Mouse (Mus musculus) G1E-ER4 (cell line): ENCODE results near the gene Ambra1. TPM values are rescaled to one million over a fixed set of nuclear protein-coding genes. Genes with fewer than 3 reads are reported as not detected.

Experiments used
- GATA1 ChIP-seq: IDR thresholded peaks from one replicate; pipeline ENCODE4 v1.8.0; 2012; ENCODE audit warnings: low read length, inconsistent platforms
- polyA plus RNA-seq: library from polyadenylated mRNA; stranded (reverse); fragments of >175 nt; gene quantifications from 2 replicates; pipeline ENCODE4 v1.2.3, GENCODE M21; 2012

The Ambra1 gene
- polyA plus RNA-seq, 1 experiment, result 25.9 TPM

DNA sequence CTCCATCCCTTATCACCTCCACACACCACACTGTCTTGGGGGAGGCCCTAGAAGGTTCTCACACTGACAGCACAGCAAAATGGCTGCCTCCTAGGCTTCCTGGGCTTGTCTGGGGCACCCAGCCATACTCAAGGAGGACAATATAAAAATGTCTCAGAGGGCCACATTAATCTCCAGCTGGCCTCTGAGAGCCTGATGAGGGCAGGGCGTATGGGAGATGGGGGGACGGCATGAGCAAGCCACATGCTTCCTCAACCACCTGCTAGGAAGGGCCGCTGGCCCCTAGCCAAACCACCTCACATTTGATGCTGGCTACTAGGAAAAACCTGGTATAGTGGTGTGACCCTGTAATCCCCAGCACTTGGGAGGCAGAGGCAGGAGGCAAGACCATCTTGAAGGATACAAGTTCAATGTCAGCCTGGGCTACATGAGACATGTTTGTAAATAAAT, 218.9 kb downstream of the Ambra1 start:
- TF ChIP-seq GATA1, result no peak

- no peak for TF ChIP-seq GATA1
Measured at GRCm38 (mm10) chr2:91949411-91950274, 219.7 kb downstream of the Ambra1 start.

- no peak for TF ChIP-seq GATA1
Measured at GRCm38 (mm10) chr2:91950275-91951085, 220.5 kb downstream of the Ambra1 start.

DNA sequence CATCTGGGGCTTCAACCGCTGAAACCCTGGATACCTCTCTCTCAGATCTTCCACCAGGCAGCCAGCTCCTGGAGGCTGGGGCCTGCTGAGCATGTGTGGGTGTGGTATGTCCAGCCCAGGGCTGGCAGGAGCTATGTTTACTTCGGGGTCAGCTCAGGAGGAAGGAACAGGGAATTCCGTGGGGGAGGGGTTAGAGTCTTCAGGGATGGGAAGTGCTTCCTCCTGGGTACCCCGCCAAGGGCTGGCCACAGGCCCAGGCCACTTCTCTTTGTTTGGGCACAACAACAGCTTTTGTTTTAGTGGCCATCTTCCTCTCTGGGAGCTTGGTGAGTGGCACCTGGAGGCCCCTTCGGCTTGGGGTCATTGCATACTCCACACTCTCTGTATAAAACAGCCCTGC, 223.9 kb downstream of the Ambra1 start:
- no peak for TF ChIP-seq GATA1

- TF ChIP-seq GATA1, result no peak
Measured at GRCm38 (mm10) chr2:91955121-91955591, 225.2 kb downstream of the Ambra1 start.

DNA sequence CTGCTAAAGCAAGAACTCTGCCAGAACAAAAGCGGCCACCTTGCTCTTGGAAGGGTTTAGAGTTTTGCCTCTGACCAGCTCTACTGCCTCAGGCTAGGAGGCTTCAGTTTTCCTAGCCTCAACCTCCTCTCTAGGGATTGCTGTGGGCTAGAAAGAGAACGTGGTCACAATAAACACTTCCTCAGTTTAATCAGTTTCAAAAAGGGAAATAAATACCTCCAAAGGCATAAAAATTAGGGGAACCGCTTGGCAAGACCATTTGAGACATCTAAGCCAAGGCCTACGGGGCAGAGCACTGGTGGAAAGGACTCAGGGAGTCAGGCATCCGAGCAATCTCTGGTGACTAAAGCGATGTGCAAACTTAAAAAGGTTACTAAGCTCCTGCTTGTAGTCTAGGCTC, 225.9 kb downstream of the Ambra1 start:
- TF ChIP-seq GATA1, result no peak

DNA sequence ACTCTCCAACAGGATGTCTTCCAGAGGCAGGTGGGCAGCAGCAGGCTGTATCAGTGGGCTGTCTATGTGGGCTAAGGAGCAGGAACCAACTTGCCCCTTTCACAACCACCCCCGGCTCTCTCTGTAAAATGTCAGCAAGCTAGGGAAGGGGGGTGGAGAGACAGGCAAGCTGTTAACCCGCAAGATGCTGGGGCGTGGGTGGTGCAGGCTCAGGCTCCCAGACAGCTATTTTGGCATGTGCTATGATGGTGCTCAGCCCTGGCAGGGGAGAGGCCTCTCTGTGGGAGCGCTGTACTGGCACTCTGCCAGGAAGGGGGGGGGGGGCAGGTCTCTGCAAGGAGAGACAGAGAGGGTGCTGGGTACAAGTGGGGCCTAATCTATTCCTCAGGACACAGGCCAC, 227.2 kb downstream of the Ambra1 start:
- no peak for TF ChIP-seq GATA1

- no peak for TF ChIP-seq GATA1
Measured at GRCm38 (mm10) chr2:91958049-91958448, 228.1 kb downstream of the Ambra1 start.

DNA sequence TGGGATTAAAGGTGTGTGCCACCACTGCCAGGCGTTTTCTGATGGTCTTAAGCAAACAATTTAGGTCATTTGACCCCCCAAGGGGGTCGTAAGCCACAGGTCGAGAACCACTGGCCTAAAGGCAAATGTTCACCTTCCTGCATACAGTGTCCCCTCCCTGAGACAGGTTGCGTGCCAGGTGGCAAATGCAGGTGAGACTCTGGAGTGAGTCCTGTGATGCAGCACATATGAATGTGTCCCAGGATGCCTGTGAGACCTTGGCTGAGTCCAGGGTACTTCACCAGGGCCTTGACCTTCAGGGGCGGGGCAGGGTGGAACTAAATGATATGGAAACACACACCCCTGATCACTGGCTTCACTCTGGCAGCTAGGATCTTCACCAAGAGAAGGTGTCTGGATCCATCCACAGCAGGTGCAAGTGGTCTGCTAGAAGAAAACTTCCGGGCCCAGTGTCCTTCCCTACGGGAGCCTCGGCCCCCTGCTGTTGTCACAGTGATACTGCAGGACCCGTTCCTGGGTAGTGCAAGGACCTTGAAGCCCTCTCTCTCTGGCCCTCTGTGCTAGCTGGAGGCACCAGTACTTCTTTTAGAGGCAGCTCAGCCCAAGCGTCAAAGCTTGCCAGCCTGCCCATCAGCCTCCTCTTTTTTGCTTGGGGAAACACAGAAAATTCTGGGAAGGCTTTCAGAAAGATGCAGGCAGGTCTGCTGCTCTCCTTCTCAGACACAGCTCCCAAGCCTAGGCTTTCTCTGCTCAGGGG, 228.9 kb downstream of the Ambra1 start:
- TF ChIP-seq GATA1, result no peak

DNA sequence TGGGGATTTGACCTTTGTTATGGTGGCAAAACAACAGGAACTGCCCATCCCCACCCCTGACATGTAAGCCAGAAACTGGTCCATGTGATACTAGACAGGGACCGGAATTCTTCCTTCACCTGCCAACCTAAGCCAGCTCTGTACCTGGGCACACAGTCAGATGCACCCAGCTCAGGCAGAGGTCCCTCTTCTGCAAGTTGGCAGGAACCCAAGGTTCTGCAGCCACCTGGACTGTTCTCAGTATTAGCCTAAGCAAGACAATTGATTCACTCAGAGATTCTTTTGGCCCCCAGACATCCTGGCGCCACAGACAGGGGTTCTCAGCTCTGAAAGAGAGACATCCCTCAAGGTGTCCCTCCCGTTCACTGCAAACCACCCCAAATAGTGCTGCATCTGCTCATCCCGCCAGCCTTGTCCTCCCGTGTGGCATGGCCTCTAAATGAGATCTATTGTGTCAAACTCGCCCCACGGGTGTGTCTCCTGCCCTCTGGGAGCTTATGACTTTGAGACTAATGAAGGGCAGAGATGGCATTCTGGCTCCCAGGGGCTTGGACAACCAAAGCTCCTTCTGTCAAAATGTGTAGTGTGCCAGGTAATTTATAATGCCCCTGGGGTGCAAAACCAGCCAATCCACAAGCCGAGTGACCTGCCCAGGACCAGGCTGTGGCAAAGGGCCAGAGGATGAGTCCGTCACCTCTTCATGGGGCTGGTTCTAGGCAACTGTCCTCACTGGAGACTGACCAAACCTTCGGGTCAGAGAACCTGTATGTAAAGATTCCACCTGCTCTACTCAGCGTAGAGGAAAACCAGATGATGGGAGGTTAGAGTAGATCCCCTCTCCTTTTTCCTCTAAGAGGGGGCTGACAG, 229.8 kb downstream of the Ambra1 start:
- no peak for TF ChIP-seq GATA1

GRCm38 (mm10) chr2:91960459-91960858, 230.5 kb downstream of the Ambra1 start:
- TF ChIP-seq GATA1, result no peak

GRCm38 (mm10) chr2:91961901-91962761, 232.2 kb downstream of the Ambra1 start:
- TF ChIP-seq GATA1, result no peak

GRCm38 (mm10) chr2:91962864-91963401, 233.0 kb downstream of the Ambra1 start:
- TF ChIP-seq GATA1, result no peak

GRCm38 (mm10) chr2:91963443-91963932, 233.6 kb downstream of the Ambra1 start:
- TF ChIP-seq GATA1, result no peak
